Mouse (Mus musculus) brain, adult 2 months (tissue): ENCODE data around the gene Grb14.

Experiments
- DNase-seq: peaks from one replicate; pipeline ENCODE4 v3.0.0; 2011; ENCODE audit warnings: low read depth, low spot score

The Grb14 gene

GRCm38 (mm10) chr2:65024887-65025286 lies at the start of gene Grb14:
Grb14 (minus strand) TSS chr2:65024987.
- DNase-seq, result no peak

GRCm38 (mm10) chr2:65072205-65072604 lies 47.4 kb upstream of the Grb14 start:
- peak; percentile 39 for DNase-seq

DNA sequence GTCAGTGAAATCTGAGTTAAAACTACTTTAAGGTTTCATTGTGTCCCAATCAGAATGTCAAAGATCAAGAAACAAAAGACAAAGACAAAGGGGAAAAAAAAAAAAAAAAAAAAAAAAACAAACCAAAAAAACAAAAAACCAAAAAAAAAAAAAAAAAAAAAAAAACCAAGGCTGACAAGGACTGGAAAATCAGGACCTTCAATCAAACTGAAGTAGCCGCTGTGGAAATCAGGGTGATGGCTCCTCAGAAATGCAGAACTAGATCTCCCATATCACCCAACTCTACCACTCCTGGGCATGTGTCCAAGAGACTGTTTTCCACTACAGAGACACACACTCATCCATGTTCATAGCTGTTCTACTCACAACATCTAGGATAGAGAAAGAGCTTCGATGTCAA lies 29.0 kb upstream of the Grb14 start:
- no peak for DNase-seq

DNA sequence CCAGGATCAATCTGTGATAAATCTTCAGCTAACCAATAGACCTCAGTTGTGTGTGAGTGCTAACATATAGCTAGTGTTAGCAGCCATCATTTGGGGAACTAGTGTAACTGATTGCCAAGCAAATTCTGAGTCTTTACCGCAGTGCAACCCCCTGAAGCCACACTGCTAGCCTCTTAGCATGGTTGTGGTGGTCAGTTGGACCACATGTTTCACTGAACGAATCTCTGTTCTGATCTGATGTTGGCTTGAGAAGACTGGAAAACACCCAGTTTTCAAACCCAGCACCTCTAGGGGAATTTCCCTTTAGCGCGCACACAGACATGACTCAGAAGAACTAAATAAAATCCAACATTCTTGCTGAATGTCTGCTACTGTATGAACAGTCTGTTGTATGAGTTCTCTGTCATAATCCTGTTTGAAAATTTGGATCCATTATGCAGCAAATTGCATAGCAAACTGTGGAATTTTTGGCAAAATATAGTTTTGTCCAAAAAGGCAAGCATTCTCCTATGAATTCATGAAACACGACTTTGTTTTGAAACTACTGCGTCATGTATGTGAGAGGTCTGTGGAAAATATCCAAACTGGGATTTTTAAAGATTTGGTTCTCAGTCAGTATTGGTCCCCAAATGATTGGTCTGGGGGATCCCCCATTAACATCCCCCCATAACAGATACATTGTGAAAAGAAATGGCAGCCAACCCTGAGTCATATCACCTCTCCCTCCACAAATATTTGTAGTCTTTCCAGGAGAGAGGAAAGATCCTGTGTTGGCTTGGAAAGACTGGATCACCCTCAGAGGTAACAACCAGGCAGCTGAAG lies 27.6 kb upstream of the Grb14 start:
- no peak for DNase-seq

DNA sequence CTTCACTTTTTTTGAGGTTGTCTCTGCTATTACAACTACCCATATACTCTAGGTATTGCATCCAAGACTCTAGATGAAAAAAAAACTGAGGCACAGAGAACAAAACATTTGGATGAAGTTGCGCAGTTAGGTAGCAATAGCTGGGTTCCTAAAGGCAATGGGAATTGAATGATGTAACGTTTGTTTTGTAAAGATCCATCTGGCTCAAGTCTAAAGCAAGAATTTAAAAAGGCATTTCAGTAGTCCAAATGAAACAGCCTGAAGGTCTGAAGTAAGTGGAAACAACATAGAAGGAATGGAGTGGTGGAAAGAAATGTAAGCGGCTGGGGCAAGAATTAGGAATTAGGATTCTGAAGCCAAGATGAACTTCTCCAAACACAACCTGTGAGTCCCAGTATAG lies 26.0 kb upstream of the Grb14 start:
- no peak for DNase-seq

DNA sequence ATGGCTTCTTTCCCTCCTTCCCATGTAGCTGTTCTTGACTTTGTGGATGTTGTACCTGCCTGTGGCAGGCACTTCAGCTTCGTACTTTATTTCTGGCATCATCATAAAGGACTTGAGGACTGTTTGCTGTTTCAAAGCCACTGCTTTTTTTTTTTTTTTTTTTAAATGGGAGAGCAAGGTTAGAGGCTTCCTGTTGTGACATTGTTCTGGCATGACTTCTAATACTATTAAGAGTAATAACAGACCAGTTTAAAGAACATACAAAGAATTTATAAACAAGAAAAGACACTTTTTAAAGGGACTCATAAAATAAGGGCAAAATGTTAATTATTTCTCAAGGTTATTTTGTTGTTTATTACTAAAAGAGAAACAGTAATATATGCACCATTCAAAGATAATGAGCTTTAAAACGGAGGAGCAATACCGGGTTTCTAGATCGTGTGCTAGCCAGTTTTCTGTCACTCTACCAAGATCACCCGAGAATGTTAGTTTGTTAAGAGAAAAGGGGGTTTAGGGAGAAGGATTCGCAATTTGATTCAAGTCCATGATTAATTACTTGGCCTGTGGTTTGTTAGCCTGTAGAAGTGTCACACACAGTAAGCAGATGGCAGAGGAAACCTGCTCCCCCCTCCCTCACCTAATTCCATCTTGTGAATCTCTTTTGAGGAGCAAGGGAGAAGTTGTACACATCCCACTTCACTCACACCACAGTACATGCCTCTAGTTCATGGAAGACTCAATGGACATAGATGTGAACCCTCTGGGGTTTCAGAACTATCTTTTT lies 23.6 kb upstream of the Grb14 start:
- DNase-seq, result no peak

DNA sequence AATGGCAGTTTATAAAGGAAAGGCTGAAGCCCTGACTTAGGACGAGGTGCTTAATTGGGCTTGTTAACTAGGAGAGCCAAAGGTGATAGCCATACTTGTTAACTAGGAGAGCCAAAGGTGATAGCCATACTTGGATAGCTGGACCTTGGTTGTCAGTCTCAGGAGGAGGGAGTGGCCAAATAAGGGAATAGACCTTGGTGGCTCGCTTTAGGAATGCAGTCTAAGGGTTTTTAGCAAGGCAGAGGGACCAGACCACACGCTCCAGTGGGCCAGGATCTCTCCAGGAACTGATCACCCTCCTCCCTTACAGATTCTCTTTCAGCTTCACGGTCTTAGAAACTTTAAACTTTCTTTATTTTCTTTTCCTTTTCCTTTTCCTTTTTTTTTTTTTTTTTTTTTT lies 13.4 kb upstream of the Grb14 start:
- DNase-seq, result no peak

- no peak for DNase-seq
Observed at GRCm38 (mm10) chr2:65037546-65037945, 12.8 kb upstream of the Grb14 start.

- DNase-seq, result peak; percentile 81
Observed at GRCm38 (mm10) chr2:65022363-65023240, 2.2 kb downstream of the Grb14 start.

- peak; percentile 81 for DNase-seq
Observed at GRCm38 (mm10) chr2:65021691-65022362, 3.0 kb downstream of the Grb14 start.

- DNase-seq, result no peak
Observed at GRCm38 (mm10) chr2:65017375-65017774, 7.4 kb downstream of the Grb14 start.

DNA sequence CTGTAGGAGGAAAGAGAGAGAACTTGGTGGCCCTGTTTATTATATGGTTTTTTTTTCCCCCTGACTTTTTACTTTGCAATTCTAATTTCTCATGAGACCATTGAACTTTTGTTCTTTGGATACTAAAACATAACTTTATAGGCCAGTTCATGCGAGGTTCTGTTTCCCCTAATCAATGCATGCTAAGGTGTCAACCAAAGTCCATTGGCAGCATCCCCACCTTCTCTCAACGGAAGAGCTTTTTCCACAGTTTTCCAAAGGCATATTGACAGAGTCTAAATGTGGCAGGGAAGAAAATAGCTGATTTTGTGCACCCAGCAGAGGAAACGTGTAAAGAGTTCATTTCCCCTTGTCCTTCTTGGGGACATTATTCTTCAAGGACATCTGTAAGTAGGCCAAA lies 10.2 kb downstream of the Grb14 start:
- DNase-seq, result no peak

DNA sequence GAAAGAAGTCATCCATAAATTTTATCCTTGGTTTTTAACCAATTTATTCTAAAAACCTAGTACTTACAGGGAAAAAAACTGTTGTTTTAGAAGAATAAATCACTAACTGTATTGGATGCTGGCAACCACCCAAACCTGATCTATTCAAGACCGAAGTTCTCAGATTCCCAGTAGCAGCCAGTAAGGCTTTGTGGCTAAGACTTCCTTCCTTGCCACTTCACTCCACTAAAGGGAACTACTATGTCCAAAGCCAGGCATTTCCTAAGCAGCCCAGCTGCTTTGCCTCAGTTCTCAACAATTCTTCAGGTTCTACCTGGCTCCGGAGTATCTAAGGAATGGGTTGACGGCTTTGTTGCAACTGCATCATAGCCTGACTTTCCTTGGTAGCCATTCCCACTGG lies 14.7 kb downstream of the Grb14 start:
- no peak for DNase-seq

DNA sequence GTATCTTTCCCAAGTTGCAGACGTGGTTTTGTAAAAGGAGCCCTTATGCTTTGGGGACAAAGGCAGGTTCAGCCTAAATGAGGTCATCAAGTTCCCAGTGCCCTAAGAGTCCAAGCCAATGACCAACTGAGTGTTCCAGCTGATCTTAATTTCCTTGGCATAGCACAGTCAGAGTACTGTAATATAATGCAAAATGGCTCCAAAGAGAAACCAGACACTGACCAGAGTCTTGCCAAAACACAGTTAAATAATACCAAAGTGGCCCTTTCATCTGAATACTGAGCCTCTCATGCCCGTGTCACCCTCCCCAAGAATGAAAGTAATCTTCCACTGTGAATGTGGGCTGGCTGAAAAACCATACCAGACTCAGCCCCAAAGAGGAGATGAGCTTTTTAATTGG lies 17.4 kb downstream of the Grb14 start:
- DNase-seq, result peak; percentile 61

DNA sequence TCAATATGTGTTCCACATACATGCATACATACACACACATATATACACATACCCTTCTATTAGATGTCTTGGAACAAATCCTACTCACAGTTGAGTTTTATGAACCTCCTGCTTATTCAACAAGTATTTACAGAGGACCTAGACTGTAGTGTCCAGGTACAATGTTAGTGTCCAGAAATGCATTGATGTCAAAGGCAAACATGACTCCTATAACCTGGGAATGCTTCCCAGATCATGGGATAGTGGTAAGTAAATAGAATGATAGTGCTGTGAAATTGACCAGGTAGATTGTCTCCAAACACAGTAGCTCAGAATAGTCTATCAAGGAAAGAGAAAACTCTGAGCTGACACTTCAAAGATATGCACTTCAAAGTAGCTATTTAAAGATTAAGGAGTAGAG lies 19.7 kb downstream of the Grb14 start:
- DNase-seq, result no peak

- peak; percentile 50 for DNase-seq
Observed at GRCm38 (mm10) chr2:65003433-65003832, 21.4 kb downstream of the Grb14 start.

DNA sequence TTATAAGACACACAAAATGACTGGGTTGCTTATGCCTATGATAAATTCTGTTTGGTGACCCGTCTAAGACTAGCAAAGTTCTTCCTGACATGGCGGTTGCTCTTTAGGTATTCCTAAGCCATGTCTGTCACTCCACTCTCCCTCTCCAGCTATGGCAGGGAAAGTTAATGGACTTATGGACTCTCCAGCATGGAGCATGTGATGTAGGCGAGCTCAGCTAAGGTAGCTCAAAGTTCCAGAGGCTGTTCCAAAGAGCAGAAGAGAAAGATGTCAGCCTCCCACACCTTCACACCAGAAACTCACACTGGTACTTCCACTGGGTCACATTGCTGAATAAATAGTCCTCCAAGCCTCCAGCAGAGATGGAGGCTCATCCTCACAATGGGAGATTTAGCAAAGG lies 22.2 kb downstream of the Grb14 start:
- DNase-seq, result no peak

DNA sequence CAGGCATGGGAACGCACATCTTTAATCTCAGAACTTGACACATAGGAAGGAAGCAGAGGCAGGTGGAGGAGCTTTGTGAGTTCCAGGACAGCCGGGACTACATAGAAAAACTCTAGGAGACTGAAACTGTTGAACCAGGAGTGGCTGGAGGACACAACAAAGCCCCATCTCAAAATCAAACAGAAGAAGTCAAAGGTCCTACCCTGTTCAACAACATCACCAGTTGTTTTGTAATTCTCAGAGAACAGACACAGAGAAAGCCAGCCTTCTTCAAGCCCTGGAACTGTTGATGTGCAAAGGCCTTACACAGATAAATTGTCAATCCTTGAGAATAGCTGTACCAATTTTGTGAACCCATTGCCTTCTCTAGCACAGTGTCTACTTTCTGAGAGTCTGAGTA lies 29.7 kb downstream of the Grb14 start:
- DNase-seq, result no peak

GRCm38 (mm10) chr2:64989426-64990187 lies 35.2 kb downstream of the Grb14 start:
- DNase-seq, result peak; percentile 31

GRCm38 (mm10) chr2:64987782-64988181 lies 37.0 kb downstream of the Grb14 start:
- no peak for DNase-seq

- no peak for DNase-seq
Observed at GRCm38 (mm10) chr2:64975546-64975945, 49.2 kb downstream of the Grb14 start.
